Mouse (Mus musculus) cerebral cortex, adult 2 months (tissue): Measurements from ENCODE around the gene Txlnb.

Source experiments
- WGBS: fragments of 180-500 bp; shearing (Covaris S2); methylation state at CpG from one replicate; pipeline ENCODE4 v1.1.7; 2018; 5-methylcytosine and 5-hydroxymethylcytosine counted together

The Txlnb gene

GRCm38 (mm10) chr10:17795767-17796631 lies at the start of gene Txlnb:
Gene Txlnb (plus strand): TSS chr10:17796226.
- whole genome bisulfite sequencing: 9% methylated on average over 13 of the region's 13 CpGs

GRCm38 (mm10) chr10:17752478-17752877 lies 43.5 kb upstream of the Txlnb start:
- whole genome bisulfite sequencing: 69% methylated on average over 5 of the region's 5 CpGs

GRCm38 (mm10) chr10:17759772-17760171 lies 36.3 kb upstream of the Txlnb start:
- 84% methylated on average over 3 of the region's 3 CpGs for WGBS

GRCm38 (mm10) chr10:17760750-17761613 lies 35.0 kb upstream of the Txlnb start:
- 76% methylated on average over 9 of the region's 9 CpGs for WGBS

- 88% methylated on average over 1 of the region's 1 CpGs for whole genome bisulfite sequencing
Observed at GRCm38 (mm10) chr10:17761652-17762051, 34.4 kb upstream of the Txlnb start.

- 96% methylated on average over 8 of the region's 8 CpGs for WGBS
Observed at GRCm38 (mm10) chr10:17762946-17763345, 33.1 kb upstream of the Txlnb start.

GRCm38 (mm10) chr10:17769856-17770255 lies 26.2 kb upstream of the Txlnb start:
- WGBS: 78% methylated on average over 5 of the region's 5 CpGs

GRCm38 (mm10) chr10:17772364-17772763 lies 23.7 kb upstream of the Txlnb start:
- WGBS: 75% methylated on average over 10 of the region's 10 CpGs

GRCm38 (mm10) chr10:17774366-17774765 lies 21.7 kb upstream of the Txlnb start:
- 95% methylated on average over 3 of the region's 3 CpGs for WGBS

- 71% methylated on average over 4 of the region's 4 CpGs for WGBS
Observed at GRCm38 (mm10) chr10:17775079-17775478, 20.9 kb upstream of the Txlnb start.

GRCm38 (mm10) chr10:17776684-17777083 lies 19.3 kb upstream of the Txlnb start:
- WGBS: 85% methylated on average over 4 of the region's 4 CpGs

- WGBS: 62% methylated on average over 3 of the region's 3 CpGs
Observed at GRCm38 (mm10) chr10:17786771-17787170, 9.3 kb upstream of the Txlnb start.

- 67% methylated on average over 1 of the region's 1 CpGs for WGBS
Observed at GRCm38 (mm10) chr10:17787938-17788337, 8.1 kb upstream of the Txlnb start.

- 85% methylated on average over 4 of the region's 4 CpGs for WGBS
Observed at GRCm38 (mm10) chr10:17788347-17788746, 7.7 kb upstream of the Txlnb start.

GRCm38 (mm10) chr10:17793926-17794325 lies 2.1 kb upstream of the Txlnb start:
- 69% methylated on average over 5 of the region's 5 CpGs for WGBS

- 91% methylated on average over 5 of the region's 5 CpGs for WGBS
Observed at GRCm38 (mm10) chr10:17794443-17794842, 1.6 kb upstream of the Txlnb start.

GRCm38 (mm10) chr10:17795227-17795626 lies 799 bp upstream of the Txlnb start:
- WGBS: 80% methylated on average over 4 of the region's 4 CpGs

- 51% methylated on average over 12 of the region's 12 CpGs for WGBS
Observed at GRCm38 (mm10) chr10:17796846-17797631, 1.0 kb downstream of the Txlnb start.

- 75% methylated on average over 3 of the region's 3 CpGs for WGBS
Observed at GRCm38 (mm10) chr10:17797681-17798080, 1.7 kb downstream of the Txlnb start.

- WGBS: 59% methylated on average over 2 of the region's 2 CpGs
Observed at GRCm38 (mm10) chr10:17801788-17802187, 5.8 kb downstream of the Txlnb start.

- 93% methylated on average over 1 of the region's 1 CpGs for WGBS
Observed at GRCm38 (mm10) chr10:17808526-17808925, 12.5 kb downstream of the Txlnb start.

- 52% methylated on average over 11 of the region's 11 CpGs for WGBS
Observed at GRCm38 (mm10) chr10:17815052-17815451, 19.0 kb downstream of the Txlnb start.
